Mouse (Mus musculus): ENCODE results near the gene Cnst. TPM values are rescaled to one million over a fixed set of nuclear protein-coding genes. Genes with fewer than 3 reads are reported as not detected.
"Not testable (repeated sequence)": the region's sequence is repeated elsewhere in the genome, so short reads cannot be mapped to it uniquely, and the experiment has no call there.

The Cnst gene
- polyA plus RNA-seq, 1 experiment from 2014 or later: 33.4 TPM

GRCm38 (mm10) chr1:179642726-179643125, 96.6 kb downstream of the Cnst start:
- Histone ChIP-seq H3K9me3 (replicated peaks) (no peaks in the 10 kb centered on the region), H3K36me3 (no peaks in the 10 kb centered on the region), H3K4me3 (no peak overlapping the region), H3K9ac (no peak overlapping the region), H3K27me3 (no peaks in the 10 kb centered on the region), H3K4me2 (replicated peaks) (no peak overlapping the region), H3K4me1 (peaks cover 3% of the 10 kb centered on the region; the same call in 1 of the 2 replicates), H3K27ac (no peak overlapping the region)
- no peak for ATAC-seq (ENCODE audit: low FRiP score)
- WGBS: 80% methylated on average over 4 of the region's 4 CpGs

- H3K4me2 ChIP-seq (replicated peaks): no peak overlapping the region
- peaks cover 3% of the 10 kb centered on the region; the same call in 1 of the 2 replicates for H3K4me1 ChIP-seq
- no peak overlapping the region for H3K27ac ChIP-seq
- H3K9me3 ChIP-seq (replicated peaks): no peaks in the 10 kb centered on the region
- H3K27me3 ChIP-seq: no peaks in the 10 kb centered on the region
- no peak for ATAC-seq (ENCODE audit: low FRiP score)
- 85% methylated on average over 3 of the region's 3 CpGs for WGBS
- no peaks in the 10 kb centered on the region for H3K36me3 ChIP-seq
- no peak overlapping the region for H3K9ac ChIP-seq
- no peak overlapping the region for H3K4me3 ChIP-seq
These were observed 98.0 kb downstream of the Cnst start for GRCm38 (mm10) chr1:179644151-179644550.

DNA sequence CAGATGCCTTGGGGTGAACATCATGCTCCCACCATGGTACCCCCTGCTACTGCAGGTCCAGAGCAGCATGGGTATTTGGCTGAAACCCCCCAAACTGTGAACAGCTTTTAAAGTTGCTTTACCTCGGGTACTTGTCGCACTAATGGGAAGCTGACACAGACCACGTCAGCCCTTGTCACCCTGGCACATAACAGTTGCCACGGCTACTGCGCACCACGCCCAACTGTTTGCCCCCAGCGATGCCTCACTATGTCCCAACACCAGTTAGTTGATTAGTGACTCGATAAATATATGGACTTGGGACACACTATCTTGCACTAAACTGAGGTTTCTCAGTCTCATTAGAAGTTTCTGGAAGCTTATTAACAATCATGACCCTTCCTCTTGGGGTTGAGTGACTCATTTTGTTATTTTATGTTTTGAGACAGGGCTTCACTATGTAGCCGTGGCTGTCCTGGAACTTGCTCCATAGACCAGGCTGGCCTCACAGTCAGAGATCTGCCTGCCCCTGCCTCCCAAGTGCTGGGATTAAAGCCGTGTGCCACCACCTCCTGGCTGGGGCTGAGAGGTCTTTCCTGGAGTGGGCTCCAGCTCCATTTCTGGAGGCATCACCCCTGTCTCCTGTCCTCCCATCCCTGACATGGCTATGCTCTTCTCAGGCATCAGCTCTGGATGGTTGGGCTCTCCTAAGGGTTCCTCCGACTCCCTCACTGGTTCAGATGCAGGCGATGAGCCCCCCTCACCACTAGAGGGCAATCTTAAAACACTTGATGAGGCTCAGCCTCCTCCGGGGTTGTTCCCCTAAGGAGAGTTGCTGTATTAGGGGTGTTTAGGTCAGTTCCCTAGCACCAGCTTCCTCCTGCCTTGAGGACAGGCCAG, 99.2 kb downstream of the Cnst start:
- 64% methylated on average over 13 of the region's 13 CpGs for WGBS

GRCm38 (mm10) chr1:179645980-179646268, 99.8 kb downstream of the Cnst start:
- H3K27me3 ChIP-seq: no peaks in the 10 kb centered on the region
- H3K4me3 ChIP-seq: peak overlapping the region; percentile 8; the same call in 1 of the 2 replicates
- WGBS: 26% methylated on average over 4 of the region's 4 CpGs
- no peak overlapping the region for H3K27ac ChIP-seq
- H3K4me2 ChIP-seq (replicated peaks): peak overlapping the region; percentile 44
- H3K9me3 ChIP-seq (replicated peaks): no peaks in the 10 kb centered on the region
- peak; percentile 38 for ATAC-seq (ENCODE audit: low FRiP score)
- H3K9ac ChIP-seq: no peak overlapping the region
- no peaks in the 10 kb centered on the region for H3K36me3 ChIP-seq
- H3K4me1 ChIP-seq: peaks cover 3% of the 10 kb centered on the region; the same call in 1 of the 2 replicates

More for the DNA sequence above, 99.2 kb downstream of the Cnst start:
- Histone ChIP-seq H3K4me1 (peaks cover 3% of the 10 kb centered on the region; the same call in 1 of the 2 replicates), H3K27me3 (no peaks in the 10 kb centered on the region), H3K36me3 (no peaks in the 10 kb centered on the region), H3K27ac (no peak overlapping the region), H3K4me2 (replicated peaks) (peak overlapping the region; percentile 44), H3K9me3 (replicated peaks) (no peaks in the 10 kb centered on the region), H3K4me3 (peak overlapping the region; percentile 8; the same call in 1 of the 2 replicates), H3K9ac (no peak overlapping the region)
- peak; percentile 73 for ATAC-seq (ENCODE audit: low FRiP score)

DNA sequence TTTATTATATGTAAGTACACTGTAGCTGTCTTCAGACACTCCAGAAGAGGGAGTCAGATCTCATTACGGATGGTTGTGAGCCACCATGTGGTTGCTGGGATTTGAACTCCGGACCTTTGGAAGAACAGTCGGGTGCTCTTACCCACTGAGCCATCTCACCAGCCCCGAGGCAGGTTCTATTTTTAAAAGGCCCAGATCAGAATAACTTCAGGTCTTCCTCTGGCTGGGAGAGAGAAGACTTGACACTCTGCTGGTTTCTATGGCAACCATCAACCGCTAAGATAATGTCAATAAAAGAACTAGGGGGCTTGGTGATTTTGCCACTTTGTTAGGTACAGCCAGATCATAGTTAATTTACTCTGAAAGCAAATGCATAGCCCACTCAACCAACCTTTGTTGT, 102.5 kb downstream of the Cnst start:
- H3K27ac ChIP-seq; H3K9ac ChIP-seq; H3K9me3 ChIP-seq (replicated peaks); ATAC-seq (ENCODE audit: low FRiP score); H3K4me2 ChIP-seq (replicated peaks); H3K4me1 ChIP-seq; H3K36me3 ChIP-seq; H3K27me3 ChIP-seq; H3K4me3 ChIP-seq: not testable (repeated sequence)
- 79% methylated on average over 5 of the region's 5 CpGs for WGBS

DNA sequence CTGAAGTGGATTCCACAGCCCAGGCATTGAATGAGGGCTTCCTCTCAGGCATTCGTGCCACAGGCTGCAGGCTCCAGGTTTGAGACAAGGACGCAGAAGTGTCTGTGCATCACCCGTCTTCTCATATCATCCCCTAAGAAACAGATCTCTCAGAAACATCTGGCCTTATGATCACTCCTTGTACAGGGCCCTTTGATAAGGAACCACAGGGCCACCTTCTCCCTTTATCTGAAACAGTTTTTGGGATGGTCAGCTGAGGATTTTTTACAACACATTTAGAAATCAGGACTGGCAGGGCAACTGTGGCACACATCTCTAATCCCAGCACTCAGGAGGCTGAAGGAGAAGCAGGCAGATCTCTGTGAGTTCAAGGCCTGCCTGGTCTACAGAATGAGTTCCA, 103.2 kb downstream of the Cnst start:
- no peak overlapping the region for H3K4me2 ChIP-seq (replicated peaks)
- H3K36me3 ChIP-seq: no peaks in the 10 kb centered on the region
- H3K27me3 ChIP-seq: no peaks in the 10 kb centered on the region
- no peak overlapping the region for H3K9ac ChIP-seq
- no peaks in the 10 kb centered on the region for H3K9me3 ChIP-seq (replicated peaks)
- ATAC-seq (ENCODE audit: low FRiP score): no peak
- no peak overlapping the region for H3K4me3 ChIP-seq
- WGBS: 88% methylated on average over 3 of the region's 3 CpGs
- peaks cover 3% of the 10 kb centered on the region; the same call in 1 of the 2 replicates for H3K4me1 ChIP-seq
- H3K27ac ChIP-seq: no peak overlapping the region

DNA sequence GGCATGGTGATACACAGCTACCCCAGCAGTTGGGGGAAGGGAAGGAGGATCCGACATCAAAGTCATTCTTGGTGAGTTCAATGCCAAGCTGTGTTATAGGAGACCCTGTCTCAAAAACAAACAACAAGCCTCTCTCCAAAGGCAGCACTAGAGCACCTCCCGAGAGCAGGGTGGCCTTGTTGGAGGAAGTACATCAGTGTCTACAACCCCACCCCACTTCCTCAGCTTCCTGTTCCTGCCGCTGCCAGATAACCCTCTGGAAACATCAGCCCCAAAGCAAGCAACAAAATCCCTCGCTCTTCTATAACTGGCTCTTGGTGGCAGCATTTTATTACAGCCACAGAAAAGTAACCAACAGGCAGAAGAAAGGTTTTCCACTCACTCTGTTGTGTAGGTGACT, 104.1 kb downstream of the Cnst start:
- no peak overlapping the region for H3K4me2 ChIP-seq (replicated peaks)
- 79% methylated on average over 4 of the region's 4 CpGs for WGBS
- H3K36me3 ChIP-seq: no peaks in the 10 kb centered on the region
- ATAC-seq (ENCODE audit: low FRiP score): no peak
- no peak overlapping the region for H3K4me3 ChIP-seq
- no peak overlapping the region for H3K9ac ChIP-seq
- H3K4me1 ChIP-seq: peaks cover 3% of the 10 kb centered on the region; the same call in 1 of the 2 replicates
- H3K27me3 ChIP-seq: no peaks in the 10 kb centered on the region
- H3K27ac ChIP-seq: no peak overlapping the region
- no peaks in the 10 kb centered on the region for H3K9me3 ChIP-seq (replicated peaks)

DNA sequence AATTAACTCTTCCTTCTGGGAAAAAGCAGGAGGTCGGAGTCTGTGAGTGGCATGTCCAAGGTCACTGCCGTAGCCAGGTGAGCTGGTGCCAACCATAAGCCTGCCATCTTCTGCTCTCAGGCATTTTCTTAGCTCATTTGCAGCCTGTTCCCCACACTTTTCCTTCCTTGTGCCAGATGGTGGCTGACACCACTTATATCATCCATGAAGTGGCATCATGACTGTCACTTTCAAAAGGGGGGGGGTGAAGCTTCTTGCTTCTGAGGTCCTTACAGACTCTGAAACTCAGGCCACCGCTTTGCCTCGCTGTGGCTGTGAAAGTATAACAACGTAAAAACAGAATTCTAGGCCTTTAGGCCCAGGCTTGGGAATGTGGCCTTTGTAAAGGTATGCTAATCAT, 105.1 kb downstream of the Cnst start:
- no peaks in the 10 kb centered on the region for H3K36me3 ChIP-seq
- no peak for ATAC-seq (ENCODE audit: low FRiP score)
- no peak overlapping the region for H3K4me3 ChIP-seq
- no peaks in the 10 kb centered on the region for H3K9me3 ChIP-seq (replicated peaks)
- no peak overlapping the region for H3K9ac ChIP-seq
- 81% methylated on average over 5 of the region's 5 CpGs for WGBS
- H3K4me2 ChIP-seq (replicated peaks): no peak overlapping the region
- no peaks in the 10 kb centered on the region for H3K4me1 ChIP-seq
- no peak overlapping the region for H3K27ac ChIP-seq
- no peaks in the 10 kb centered on the region for H3K27me3 ChIP-seq

GRCm38 (mm10) chr1:179663065-179663464, 116.9 kb downstream of the Cnst start:
- Histone ChIP-seq H3K4me1 (peaks cover 6% of the 10 kb centered on the region; the same call in 1 of the 2 replicates), H3K4me3 (no peak overlapping the region), H3K36me3 (no peaks in the 10 kb centered on the region), H3K27ac (no peak overlapping the region), H3K27me3 (no peaks in the 10 kb centered on the region), H3K4me2 (replicated peaks) (no peak overlapping the region), H3K9me3 (replicated peaks) (no peaks in the 10 kb centered on the region), H3K9ac (no peak overlapping the region)
- no peak for ATAC-seq (ENCODE audit: low FRiP score)
- WGBS: 93% methylated on average over 5 of the region's 5 CpGs

DNA sequence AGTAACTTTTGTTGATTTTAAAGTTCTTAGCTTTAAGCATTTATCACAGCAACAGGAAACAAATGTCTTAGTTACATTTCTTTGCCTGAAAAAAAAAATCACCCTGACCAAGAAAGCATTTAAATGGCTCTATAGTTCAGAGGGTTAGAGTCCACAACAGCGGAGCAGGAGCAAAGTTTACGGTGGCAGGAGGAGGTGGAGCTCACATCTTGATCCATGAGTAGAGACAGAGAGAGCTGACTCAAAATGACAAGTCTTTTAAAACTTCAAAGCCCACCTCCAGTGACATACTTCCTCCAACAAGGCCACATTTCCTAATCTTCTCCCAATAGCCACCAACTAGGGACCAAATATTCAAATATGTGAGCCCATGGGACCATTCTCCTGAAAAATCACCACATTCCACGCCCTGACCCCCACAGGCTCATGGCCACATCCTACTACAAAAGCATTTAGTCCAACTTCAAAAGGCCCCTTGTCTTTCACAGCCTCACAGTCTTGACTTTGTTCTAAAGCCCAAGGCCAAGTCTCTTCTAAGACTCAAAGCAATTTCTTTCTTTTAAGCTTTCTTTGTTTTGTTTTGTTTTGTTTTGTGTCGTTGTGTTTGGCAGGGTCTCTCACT, 118.2 kb downstream of the Cnst start:
- ATAC-seq (ENCODE audit: low FRiP score): no peak
- WGBS: 53% methylated on average over 4 of the region's 4 CpGs
- no peaks in the 10 kb centered on the region for H3K36me3 ChIP-seq

GRCm38 (mm10) chr1:179666971-179667370, 120.8 kb downstream of the Cnst start:
- H3K9ac ChIP-seq: no peak overlapping the region
- 46% methylated on average over 2 of the region's 2 CpGs for WGBS
- no peak for ATAC-seq (ENCODE audit: low FRiP score)
- H3K27me3 ChIP-seq: no peaks in the 10 kb centered on the region
- H3K4me2 ChIP-seq (replicated peaks): peak overlapping the region; percentile 63; the same call in 1 of the 2 replicates
- peaks cover 6% of the 10 kb centered on the region; the same call in 1 of the 2 replicates for H3K36me3 ChIP-seq
- no peaks in the 10 kb centered on the region for H3K9me3 ChIP-seq (replicated peaks)
- H3K4me3 ChIP-seq: no peak overlapping the region
- peaks cover 19% of the 10 kb centered on the region for H3K4me1 ChIP-seq
- H3K27ac ChIP-seq: no peak overlapping the region; the same call in 1 of the 2 replicates

More for the DNA sequence above, 118.2 kb downstream of the Cnst start:
- no peaks in the 10 kb centered on the region for H3K9me3 ChIP-seq (replicated peaks)
- no peak overlapping the region for H3K27ac ChIP-seq
- no peak overlapping the region for H3K4me3 ChIP-seq
- H3K9ac ChIP-seq: no peak overlapping the region
- H3K4me1 ChIP-seq: peaks cover 12% of the 10 kb centered on the region
- H3K27me3 ChIP-seq: no peaks in the 10 kb centered on the region
- no peak overlapping the region for H3K4me2 ChIP-seq (replicated peaks)

DNA sequence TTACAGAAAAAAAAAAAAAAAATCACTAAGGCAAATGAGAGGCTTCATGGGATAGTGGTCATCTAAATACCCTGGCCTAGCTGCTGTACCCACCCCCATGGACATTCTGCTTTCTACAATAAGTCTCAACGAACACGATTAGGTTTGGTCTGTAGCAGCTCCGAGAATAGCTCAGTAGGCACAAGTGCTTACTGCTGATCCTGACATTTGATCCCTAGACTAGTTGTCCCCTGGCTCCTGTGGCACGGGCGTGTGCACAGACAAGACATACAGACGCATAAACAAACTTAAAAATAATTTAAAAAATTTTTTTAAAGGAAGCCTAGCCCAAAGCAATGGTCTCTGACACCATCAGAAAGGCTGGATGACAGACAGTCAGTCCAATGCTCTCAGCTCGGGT, 121.3 kb downstream of the Cnst start:
- Histone ChIP-seq H3K27ac (peak overlapping the region; percentile 85), H3K4me2 (replicated peaks) (peak overlapping the region; percentile 63), H3K36me3 (peaks cover 11% of the 10 kb centered on the region; the same call in 1 of the 2 replicates), H3K9me3 (replicated peaks) (no peaks in the 10 kb centered on the region), H3K27me3 (no peaks in the 10 kb centered on the region), H3K9ac (peak overlapping the region; percentile 83), H3K4me3 (peak overlapping the region; percentile 73), H3K4me1 (peaks cover 19% of the 10 kb centered on the region)
- 2% methylated on average over 7 of the region's 7 CpGs for WGBS
- ATAC-seq (ENCODE audit: low FRiP score): peak; percentile 12; the same call in 1 of the 2 replicates
